Mouse (Mus musculus) erythroblast, embryonic 14.5 days (primary cell): Measurements from ENCODE around the gene Lef1.

ENCODE experiments used
- GATA1 ChIP-seq: IDR thresholded peaks from 2 replicates; pipeline ENCODE4 v1.6.1; 2012; ENCODE audit warnings: low read length, inconsistent platforms, mixed read lengths
- TAL1 ChIP-seq: IDR thresholded peaks from 3 replicates; pipeline ENCODE4 v1.6.1; 2012; ENCODE audit warnings: low read length, inconsistent platforms, mixed read lengths

- TF ChIP-seq TAL1, result no peak
- no peak for TF ChIP-seq GATA1
Measured at GRCm38 (mm10) chr3:131155066-131155465, 44.8 kb downstream of the Lef1 start.
